ENCODE assay signal across 9 mouse cellular contexts in the genomic region with DNA sequence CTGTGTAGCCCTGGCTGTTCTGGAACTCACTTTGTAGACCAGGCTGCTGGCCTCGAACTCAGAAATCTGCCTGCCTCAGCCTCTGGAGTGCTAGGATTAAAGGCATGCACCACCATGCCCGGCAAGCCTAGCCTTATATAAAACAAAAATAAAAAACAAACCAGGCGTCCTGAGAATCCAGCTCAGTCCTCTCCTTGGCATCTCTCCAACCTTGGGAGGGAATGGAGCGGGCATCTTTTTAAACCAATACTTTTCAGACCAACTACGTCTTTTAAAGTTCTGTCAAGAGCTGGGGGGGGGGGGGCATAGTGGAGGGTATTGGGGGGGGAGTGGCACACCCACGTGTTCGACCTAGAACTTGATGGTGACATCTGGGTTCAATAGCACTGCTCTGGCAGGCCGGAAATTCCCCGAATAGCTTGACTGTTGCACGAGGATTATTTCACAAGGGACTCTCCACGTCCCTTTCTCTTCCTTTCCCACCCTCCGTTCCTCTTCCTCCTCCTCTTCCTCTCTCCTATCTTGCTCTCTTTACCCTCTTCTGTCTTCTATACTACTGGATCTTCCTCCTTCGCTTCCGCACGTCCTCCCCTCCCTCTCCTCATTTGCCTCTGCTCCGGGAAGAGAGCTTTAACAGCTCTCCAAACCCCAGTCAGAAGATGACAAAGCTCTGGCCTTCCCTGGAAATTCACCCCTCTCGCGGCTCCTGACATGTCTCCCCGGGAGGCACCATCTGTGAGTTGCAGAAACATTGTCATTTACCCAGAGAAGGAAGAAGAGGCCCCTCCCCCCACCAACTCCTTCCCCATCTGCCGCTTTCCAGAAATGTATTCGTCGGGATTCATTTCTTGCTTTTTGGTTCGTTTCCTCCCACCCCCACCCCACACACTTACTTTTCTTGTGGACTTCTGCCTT. TPM values are rescaled to one million over a fixed set of nuclear protein-coding genes. Genes with fewer than 3 reads are reported as not detected.
DNase-seq lines count a peak whose midpoint lies in the region; ATAC-seq and TF ChIP-seq lines count a peak whose summit lies in the region.
"Had no signal": no experiment of that assay in that cellular context is flagged by ENCODE, and none has a peak within 500 bp of the region (broad histone marks: within the 10 kb centered on the region; RNA-seq: fewer than 3 reads in every experiment).

No protein-coding gene starts in this region.

- 40% methylated on average over 23 of the region's 23 CpGs for WGBS in spleen, adult 2 months
- WGBS in intestine, postnatal 0 days: 38% methylated on average over 23 of the region's 23 CpGs
- WGBS in limb, embryonic 14.5 days: 15% methylated on average over 23 of the region's 23 CpGs
- 17% methylated on average over 23 of the region's 23 CpGs for WGBS in olfactory bulb, adult 2 months

- H3K27ac ChIP-seq in spleen, adult 2 months (ENCODE audit: insufficient read depth, low read length): peak overlapping the region; percentile 47; the same call in 1 of the 2 replicates
- H3K27ac ChIP-seq in intestine, postnatal 0 days (ENCODE audit: low read depth, low read length): peak overlapping the region; percentile 17; the same call in 1 of the 2 replicates
- peak overlapping the region; percentile 70 for H3K27ac ChIP-seq in limb, embryonic 14.5 days (replicated peaks; ENCODE audit: low read depth, low read length)
- no peak overlapping the region for H3K27ac ChIP-seq in olfactory bulb, adult 2 months (ENCODE audit: insufficient read depth, low read depth, low read length)
- H3K27ac ChIP-seq: liver, embryonic 15.5 days had no signal

- H3K9me3 ChIP-seq in intestine, postnatal 0 days (ENCODE audit: control insufficient read depth): no peaks in the 10 kb centered on the region
- H3K9me3 ChIP-seq in limb, embryonic 14.5 days (ENCODE audit: control insufficient read depth, low read length): no peaks in the 10 kb centered on the region
- H3K9me3 ChIP-seq: liver, embryonic 15.5 days had no signal

- 0 out of 2 replicates have a peak, but pooled peaks cover under 1% of the 10 kb centered on the region for H3K27me3 ChIP-seq in spleen, adult 2 months (ENCODE audit: control insufficient read depth, insufficient read depth, low read length)
- no peaks in the 10 kb centered on the region for H3K27me3 ChIP-seq in intestine, postnatal 0 days (replicated peaks; ENCODE audit: control insufficient read depth, insufficient read depth, low read length)
- H3K27me3 ChIP-seq in limb, embryonic 14.5 days (ENCODE audit: control insufficient read depth, insufficient read depth, low read length): no peaks in the 10 kb centered on the region

- peak overlapping the region; percentile 1; the same call in 1 of the 2 replicates for H3K4me3 ChIP-seq in spleen, adult 2 months (ENCODE audit: extremely low read depth, insufficient read depth, insufficient read length)
- no peak overlapping the region for H3K4me3 ChIP-seq in intestine, postnatal 0 days (ENCODE audit: low read depth, low read length)
- H3K4me3 ChIP-seq in limb, embryonic 14.5 days (replicated peaks; ENCODE audit: low read length): peak overlapping the region; percentile 24
- peak overlapping the region; percentile 18; the same call in 1 of the 2 replicates for H3K4me3 ChIP-seq in olfactory bulb, adult 2 months (ENCODE audit: insufficient read depth, low read depth, low read length)
- H3K4me3 ChIP-seq: liver, embryonic 15.5 days had no signal

- TF ChIP-seq CTCF in spleen, adult 2 months (IDR thresholded peaks at IDR 0.05; ENCODE audit: extremely low read depth, insufficient read depth, insufficient read length, insufficient replicate concordance): no peak
- no peak for TF ChIP-seq CTCF in intestine, postnatal 0 days (IDR thresholded peaks at IDR 0.05; ENCODE audit: low read depth)
- no peak for TF ChIP-seq CTCF in olfactory bulb, adult 2 months (IDR thresholded peaks at IDR 0.05; ENCODE audit: insufficient read depth, low read depth, low read length)

- TF ChIP-seq POLR2A in spleen, adult 2 months (IDR thresholded peaks at IDR 0.05; ENCODE audit: low read depth, low read length): no peak
- TF ChIP-seq POLR2A in limb, embryonic 14.5 days (IDR thresholded peaks at IDR 0.05; ENCODE audit: borderline replicate concordance, extremely low read depth, insufficient read depth, insufficient read length): no peak
- TF ChIP-seq POLR2A in olfactory bulb, adult 2 months (IDR thresholded peaks at IDR 0.05; ENCODE audit: insufficient read depth, low read depth, low read length): no peak

- ATAC-seq in frontal cortex, adult (ENCODE audit: low TSS enrichment): peak; percentile 76; the same call in 1 of the 2 replicates
- ATAC-seq in intestine, postnatal 0 days: no peak
- peak; percentile 28; the same call in 1 of the 2 replicates for ATAC-seq in limb, embryonic 14.5 days (ENCODE audit: low FRiP score, low read depth)

- no peaks in the 10 kb centered on the region for H3K36me3 ChIP-seq in spleen, adult 2 months (ENCODE audit: control insufficient read depth, insufficient read depth, low read length)
- no peaks in the 10 kb centered on the region for H3K36me3 ChIP-seq in intestine, postnatal 0 days (ENCODE audit: control insufficient read depth, insufficient read depth)
- H3K36me3 ChIP-seq in limb, embryonic 14.5 days (ENCODE audit: control insufficient read depth, insufficient read depth, low read length): no peaks in the 10 kb centered on the region
- H3K36me3 ChIP-seq: liver, embryonic 15.5 days had no signal

- H3K4me2 ChIP-seq in intestine, postnatal 0 days (replicated peaks; ENCODE audit: low read depth): peak overlapping the region; percentile 28
- peak overlapping the region; percentile 43 for H3K4me2 ChIP-seq in limb, embryonic 14.5 days (replicated peaks; ENCODE audit: low read depth, low read length, severe bottlenecking)
- H3K4me2 ChIP-seq: liver, embryonic 15.5 days had no signal

- H3K9ac ChIP-seq in intestine, postnatal 0 days (ENCODE audit: low read depth, low read length): no peak overlapping the region
- H3K9ac ChIP-seq in limb, embryonic 14.5 days (ENCODE audit: low read depth, low read length, severe bottlenecking): peak overlapping the region; percentile 45
- H3K9ac ChIP-seq: liver, embryonic 15.5 days had no signal

- peaks cover 7% of the 10 kb centered on the region; the same call in 1 of the 2 replicates for H3K4me1 ChIP-seq in spleen, adult 2 months (ENCODE audit: control insufficient read depth, insufficient read depth, insufficient read length)
- H3K4me1 ChIP-seq in intestine, postnatal 0 days (replicated peaks; ENCODE audit: control insufficient read depth, insufficient read depth, low read length): no peaks in the 10 kb centered on the region
- H3K4me1 ChIP-seq in limb, embryonic 14.5 days (ENCODE audit: control insufficient read depth, insufficient read depth, low read length): peaks cover 5% of the 10 kb centered on the region; the same call in 1 of the 2 replicates
- H3K4me1 ChIP-seq in olfactory bulb, adult 2 months (ENCODE audit: control insufficient read depth, insufficient read depth, low read length): peaks cover 10% of the 10 kb centered on the region

- no peak for DNase-seq in spleen, adult 2 months (ENCODE audit: low read depth in 1 of 2, low spot score in 2 of 2)
- no peak for DNase-seq in spleen, adult 12 weeks (ENCODE audit: low spot score)
- peak; percentile 45 for DNase-seq in limb, embryonic 14.5 days (ENCODE audit: low spot score)
- no peak for DNase-seq in adrenal gland, adult 18-20 months (ENCODE audit: low spot score in 2 of 2)
- no peak for DNase-seq in natural killer cell, adult 2 months (ENCODE audit: low spot score in 2 of 2)

RNA-seq across cellular contexts. Expression of a gene that starts 5.2 kb away (rescaled TPM):
- polyA plus RNA-seq in spleen, adult 2 months (2012; rRNA removed): 0.89 and 0.95 TPM in 2 replicates
- 0.42 and 0.51 TPM in 2 replicates for polyA plus RNA-seq in intestine, postnatal 0 days (2015; fragmentation: Nextera tagmentation; extraction: Ambion mirVana)
- 0.86 and 0.87 TPM in 2 replicates for polyA plus RNA-seq in limb, embryonic 14.5 days (2012; rRNA removed)
- polyA plus RNA-seq in limb, embryonic 14.5 days (2014; fragmentation: Nextera tagmentation; extraction: Ambion mirVana): 0.50 and 0.53 TPM in 2 replicates
- not detected in 2 replicates for polyA plus RNA-seq in olfactory bulb, adult 2 months (2012; ENCODE audit: insufficient read depth, insufficient read length, low replicate concordance, missing spikeins)
- total RNA-seq in adrenal gland, adult 18-20 months (2021): under 1 TPM; 0.61 to 0.99 TPM
